Mouse (Mus musculus): ENCODE data around the gene Raly. TPM values are rescaled to one million over a fixed set of nuclear protein-coding genes. Genes with fewer than 3 reads are reported as not detected.
A peak's percentile ranks its signal among the peaks of the same experiment; 100 is the strongest.
"Not testable (repeated sequence)": the region's sequence is repeated elsewhere in the genome, so short reads cannot be mapped to it uniquely, and the experiment has no call there.

Gene Raly
- polyA plus RNA-seq, 1 experiment from 2014 or later, result 12.1 TPM

DNA sequence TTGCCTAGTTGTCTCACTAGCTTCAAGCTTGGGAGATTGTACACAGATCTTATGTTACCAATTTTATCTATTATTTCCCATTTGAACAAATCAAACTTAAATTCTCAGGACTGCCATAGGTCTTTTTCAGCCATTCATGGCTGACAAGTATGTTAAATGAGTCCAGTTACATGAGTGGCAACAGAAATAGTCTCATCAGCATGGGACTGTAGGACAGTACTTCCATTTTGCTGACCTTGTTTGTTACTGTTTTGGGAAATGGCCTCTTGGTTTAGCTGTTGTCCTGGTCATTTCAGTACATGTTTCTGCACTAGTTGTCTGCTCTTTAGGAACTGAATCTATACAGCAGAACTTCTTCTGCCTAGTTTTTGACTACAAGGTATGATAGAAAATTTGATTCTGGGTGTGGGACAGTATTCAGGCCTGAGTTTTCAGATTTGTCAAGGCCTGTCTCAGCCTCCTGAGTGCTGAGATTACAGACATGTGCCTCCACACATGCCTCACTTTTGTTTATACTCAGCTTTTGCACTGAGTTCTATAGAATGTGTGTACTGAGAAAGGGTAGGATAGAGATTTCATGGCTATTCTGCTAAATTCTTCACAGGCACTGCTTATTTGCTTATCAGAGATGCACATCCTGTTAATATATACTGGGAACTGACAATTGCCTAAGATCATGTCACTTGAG is 79.2 kb downstream of the Raly start:
- DNase-seq (no peak), ATAC-seq (no peak)
- Histone ChIP-seq H3K27me3 (ENCODE audit: insufficient read depth, low read length) (no peaks in the 10 kb centered on the region), H3K27ac (ENCODE audit: low read depth) (no peak overlapping the region), H3K36me3 (replicated peaks; ENCODE audit: insufficient read depth, low read length) (peaks cover 85% of the 10 kb centered on the region), H3K4me1 (ENCODE audit: insufficient read depth) (no peaks in the 10 kb centered on the region), H3K4me3 (ENCODE audit: low read depth, low read length) (no peak overlapping the region), H3K9me3 (ENCODE audit: low read length) (no peaks in the 10 kb centered on the region), H3K4me2 (ENCODE audit: low read depth, low read length) (no peak overlapping the region), H3K9ac (replicated peaks) (no peak overlapping the region)
- TF ChIP-seq CTCF (IDR thresholded peaks at IDR 0.05; ENCODE audit: low read depth), result no peak
- TF ChIP-seq EP300 (IDR thresholded peaks at IDR 0.05; ENCODE audit: low read depth), result no peak

DNA sequence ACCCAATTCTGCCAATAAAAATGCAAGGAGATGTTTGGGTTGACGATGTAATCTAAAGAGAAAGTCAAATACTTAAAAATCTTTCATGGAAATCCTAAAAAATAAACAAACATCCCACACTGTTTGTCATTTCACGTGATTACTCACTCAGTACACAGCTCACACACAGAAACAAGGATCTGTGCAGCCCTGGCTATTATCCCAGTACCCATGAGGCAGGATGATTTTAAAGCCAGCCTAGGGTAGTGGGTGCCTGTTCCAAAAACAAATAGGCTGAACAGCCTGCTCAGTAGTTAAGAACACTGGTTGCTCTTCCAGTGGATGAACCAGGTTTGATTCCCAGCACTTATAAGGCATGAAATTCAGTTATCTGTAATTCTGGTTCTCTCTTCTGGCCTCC is 85.7 kb downstream of the Raly start:
- 68% methylated on average over 2 of the region's 2 CpGs for WGBS (ENCODE audit: insufficient replicate concordance)
- Histone ChIP-seq H3K9me3 (ENCODE audit: low read length) (no peaks in the 10 kb centered on the region), H3K4me2 (ENCODE audit: low read depth, low read length) (no peak overlapping the region), H3K9ac (replicated peaks) (no peak overlapping the region), H3K27me3 (ENCODE audit: insufficient read depth, low read length) (no peaks in the 10 kb centered on the region), H3K4me1 (ENCODE audit: insufficient read depth) (no peaks in the 10 kb centered on the region), H3K36me3 (replicated peaks; ENCODE audit: insufficient read depth, low read length) (peaks cover 63% of the 10 kb centered on the region), H3K4me3 (ENCODE audit: low read depth, low read length) (no peak overlapping the region), H3K27ac (ENCODE audit: low read depth) (no peak overlapping the region)
- DNase-seq, result no peak
- ATAC-seq, result 0 out of 2 replicates have a peak, but pooled peaks have one; percentile 27
- TF ChIP-seq EP300 (IDR thresholded peaks at IDR 0.05; ENCODE audit: low read depth) (no peak), CTCF (IDR thresholded peaks at IDR 0.05; ENCODE audit: low read depth) (no peak)

DNA sequence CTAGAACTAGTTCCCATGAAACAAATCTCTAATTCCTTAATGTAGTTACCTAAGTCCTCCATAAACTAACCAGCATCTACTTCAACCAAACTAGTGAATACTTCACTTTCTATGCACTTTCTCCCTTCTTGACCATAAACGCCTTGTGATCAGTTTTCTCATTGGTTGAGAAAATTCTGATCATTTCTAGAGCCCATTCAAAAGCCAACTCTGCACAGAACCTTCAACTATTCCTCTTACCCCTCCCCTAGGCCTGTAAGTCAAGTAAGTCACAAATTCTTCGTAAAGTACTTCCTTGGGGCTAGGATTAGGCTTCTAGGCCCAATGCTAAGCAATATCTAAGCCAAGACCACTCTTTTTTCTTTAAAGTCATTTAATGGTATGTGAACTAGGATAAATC is 100.7 kb downstream of the Raly start:
- Histone ChIP-seq H3K4me3 (ENCODE audit: low read depth, low read length) (peak overlapping the region; percentile 84), H3K9ac (replicated peaks) (peak overlapping the region; percentile 96), H3K27ac (ENCODE audit: low read depth) (peak overlapping the region; percentile 95), H3K9me3 (ENCODE audit: low read length) (no peaks in the 10 kb centered on the region), H3K27me3 (ENCODE audit: insufficient read depth, low read length) (no peaks in the 10 kb centered on the region), H3K4me1 (ENCODE audit: insufficient read depth) (peaks cover 15% of the 10 kb centered on the region), H3K4me2 (ENCODE audit: low read depth, low read length) (peak overlapping the region; percentile 86), H3K36me3 (replicated peaks; ENCODE audit: insufficient read depth, low read length) (peaks cover 15% of the 10 kb centered on the region)
- 2% methylated on average over 2 of the region's 2 CpGs for WGBS (ENCODE audit: insufficient replicate concordance)
- TF ChIP-seq CTCF (IDR thresholded peaks at IDR 0.05; ENCODE audit: low read depth) (no peak), EP300 (IDR thresholded peaks at IDR 0.05; ENCODE audit: low read depth) (no peak)
- ATAC-seq (no peak), DNase-seq (no peak)

DNA sequence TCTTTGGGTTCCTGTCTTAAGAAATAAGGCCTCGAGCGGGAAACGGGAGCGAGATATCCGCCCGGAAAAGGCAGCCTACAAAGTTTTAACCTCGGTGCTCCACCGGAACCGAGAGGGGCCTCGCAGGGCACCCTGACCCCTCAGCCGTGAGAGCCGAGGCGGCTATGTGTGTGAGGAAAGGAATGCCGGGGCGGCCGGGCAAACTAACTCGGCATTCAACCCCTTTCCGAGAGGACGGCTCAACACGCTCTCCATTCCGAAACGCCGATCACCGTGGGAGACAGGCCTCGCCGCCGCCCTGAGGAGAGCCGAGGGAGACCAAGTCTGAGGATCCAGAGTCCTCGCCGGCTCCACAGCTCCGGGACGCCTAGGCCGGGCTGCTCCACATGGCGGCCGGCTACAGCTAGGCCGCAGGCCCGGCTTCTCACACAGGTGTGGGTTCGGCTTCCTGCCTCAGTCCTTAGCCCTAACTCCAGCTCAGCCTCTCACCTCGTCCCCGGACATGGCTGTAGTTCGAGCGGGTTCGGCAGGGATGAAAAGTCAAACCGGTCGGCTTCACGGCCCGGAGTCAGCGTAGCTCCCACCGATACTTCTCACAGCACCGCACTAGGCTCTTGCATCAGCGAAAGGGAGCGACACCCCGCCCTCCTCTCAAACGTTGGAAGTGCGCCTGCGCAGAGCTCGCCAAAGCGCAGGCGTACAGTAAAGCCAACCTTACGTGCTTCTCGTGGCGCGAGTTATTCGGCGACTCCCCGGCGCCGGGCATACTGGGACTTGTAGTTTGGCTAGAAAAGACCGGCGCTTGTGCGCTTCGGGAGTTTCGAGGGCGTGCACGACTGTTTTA is 101.5 kb downstream of the Raly start, which contains the start of gene Eif2s2:
Gene Eif2s2 (minus strand): TSS at position 735 of the 844 bp plus-strand sequence.
- peaks cover 7% of the 10 kb centered on the region; the same call in 1 of the 2 replicates for H3K36me3 ChIP-seq (replicated peaks; ENCODE audit: insufficient read depth, low read length)
- H3K27ac ChIP-seq (ENCODE audit: low read depth), result peak within 1 kb of the TSS; percentile 95
- H3K27me3 ChIP-seq (ENCODE audit: insufficient read depth, low read length), result no peaks in the 10 kb centered on the region
- ATAC-seq, result peak; percentile 99
- WGBS (ENCODE audit: insufficient replicate concordance), result under 1% methylated on average over 75 of the region's 75 CpGs
- TF ChIP-seq CTCF (IDR thresholded peaks at IDR 0.05; ENCODE audit: low read depth) (0 out of 2 replicates have a peak, but pooled peaks have one; percentile 1), EP300 (IDR thresholded peaks at IDR 0.05; ENCODE audit: low read depth) (no peak)
- H3K4me1 ChIP-seq (ENCODE audit: insufficient read depth), result peaks cover 15% of the 10 kb centered on the region
- peak within 1 kb of the TSS; percentile 84 for H3K4me3 ChIP-seq (ENCODE audit: low read depth, low read length)
- DNase-seq, result peak; percentile 96
- H3K9me3 ChIP-seq (ENCODE audit: low read length), result no peaks in the 10 kb centered on the region
- H3K4me2 ChIP-seq (ENCODE audit: low read depth, low read length), result peak within 1 kb of the TSS; percentile 86
- peak within 1 kb of the TSS; percentile 96 for H3K9ac ChIP-seq (replicated peaks)

DNA sequence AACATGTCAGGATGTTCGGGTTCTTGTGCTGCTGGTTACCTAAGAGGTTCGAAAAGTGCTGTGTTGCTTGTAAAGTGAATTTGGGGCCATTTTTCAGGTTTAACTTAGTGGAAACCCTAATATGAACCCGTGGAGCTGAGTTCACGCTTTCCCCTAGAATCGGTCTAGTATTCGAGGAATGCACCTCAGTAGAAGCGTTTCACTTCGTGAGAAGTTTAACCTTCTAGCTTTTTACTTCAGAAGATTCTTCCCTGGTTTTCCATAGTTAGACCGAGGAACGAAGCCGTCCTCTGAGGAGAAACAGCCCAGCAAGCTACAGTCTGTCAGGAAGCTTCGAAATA is 102.1 kb downstream of the Raly start:
- DNase-seq, result no peak
- TF ChIP-seq EP300 (IDR thresholded peaks at IDR 0.05; ENCODE audit: low read depth) (no peak), CTCF (IDR thresholded peaks at IDR 0.05; ENCODE audit: low read depth) (no peak)
- Histone ChIP-seq H3K9ac (replicated peaks) (peak overlapping the region; percentile 61), H3K4me3 (ENCODE audit: low read depth, low read length) (peak overlapping the region; percentile 84), H3K27me3 (ENCODE audit: insufficient read depth, low read length) (no peaks in the 10 kb centered on the region), H3K9me3 (ENCODE audit: low read length) (no peaks in the 10 kb centered on the region), H3K4me1 (ENCODE audit: insufficient read depth) (peaks cover 15% of the 10 kb centered on the region), H3K36me3 (replicated peaks; ENCODE audit: insufficient read depth, low read length) (peaks cover 4% of the 10 kb centered on the region; the same call in 1 of the 2 replicates), H3K4me2 (ENCODE audit: low read depth, low read length) (peak overlapping the region; percentile 86), H3K27ac (ENCODE audit: low read depth) (no peak overlapping the region)
- ATAC-seq, result no peak; the same call in none of the 2 replicates
- 8% methylated on average over 12 of the region's 12 CpGs for WGBS (ENCODE audit: insufficient replicate concordance)

DNA sequence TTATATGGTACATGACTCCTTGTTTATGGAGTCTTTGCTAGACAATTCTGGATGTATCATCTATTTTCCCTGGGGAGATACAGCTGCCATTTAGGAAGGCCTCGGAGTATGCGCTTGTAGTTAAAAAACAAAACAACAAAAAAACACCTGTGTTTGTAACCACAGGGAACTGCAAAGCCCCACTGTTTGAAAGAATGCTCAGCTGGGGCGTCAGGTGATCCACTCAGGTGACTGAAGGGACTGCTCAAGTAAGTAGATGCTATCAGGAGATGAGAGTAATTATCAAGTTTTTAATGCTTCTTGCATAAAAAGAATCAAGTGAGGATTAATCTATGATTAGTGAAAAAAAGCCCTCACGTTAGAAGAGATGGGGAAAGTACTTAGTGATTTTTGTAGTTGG is 102.7 kb downstream of the Raly start:
- TF ChIP-seq CTCF (IDR thresholded peaks at IDR 0.05; ENCODE audit: low read depth) (no peak), EP300 (IDR thresholded peaks at IDR 0.05; ENCODE audit: low read depth) (no peak)
- no peak for ATAC-seq
- H3K27me3 ChIP-seq (ENCODE audit: insufficient read depth, low read length), result no peaks in the 10 kb centered on the region
- peaks cover 15% of the 10 kb centered on the region for H3K4me1 ChIP-seq (ENCODE audit: insufficient read depth)
- DNase-seq, result no peak
- H3K4me3 ChIP-seq (ENCODE audit: low read depth, low read length), result 0 out of 2 replicates have a peak overlapping the region, but pooled peaks have one; percentile 84
- H3K9me3 ChIP-seq (ENCODE audit: low read length), result no peaks in the 10 kb centered on the region
- H3K27ac ChIP-seq (ENCODE audit: low read depth), result no peak overlapping the region
- peak overlapping the region; percentile 86 for H3K4me2 ChIP-seq (ENCODE audit: low read depth, low read length)
- H3K36me3 ChIP-seq (replicated peaks; ENCODE audit: insufficient read depth, low read length), result no peaks in the 10 kb centered on the region
- H3K9ac ChIP-seq (replicated peaks), result no peak overlapping the region
- 74% methylated on average over 4 of the region's 4 CpGs for WGBS (ENCODE audit: insufficient replicate concordance)

DNA sequence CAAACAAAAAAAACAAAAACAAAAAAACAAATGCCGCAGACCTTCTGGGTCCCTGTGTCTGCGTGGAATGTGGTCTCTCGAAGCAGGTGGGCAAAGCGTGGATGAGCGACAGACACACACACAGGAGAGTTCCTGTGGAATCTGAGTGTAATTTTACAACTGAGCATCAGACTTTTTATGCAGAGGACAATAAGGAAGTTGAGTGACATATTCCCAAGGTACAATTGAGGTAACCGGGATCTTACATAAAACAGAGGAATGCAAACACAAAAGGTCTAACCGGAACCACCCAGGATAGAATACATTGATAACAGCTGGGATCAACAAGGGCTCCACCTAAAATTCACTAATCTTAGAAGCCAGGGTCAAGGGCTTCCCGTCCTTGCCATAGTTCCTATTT is 108.1 kb downstream of the Raly start:
- H3K36me3 ChIP-seq (replicated peaks; ENCODE audit: insufficient read depth, low read length); H3K9me3 ChIP-seq (ENCODE audit: low read length); H3K4me1 ChIP-seq (ENCODE audit: insufficient read depth); H3K4me2 ChIP-seq (ENCODE audit: low read depth, low read length); H3K9ac ChIP-seq (replicated peaks); H3K4me3 ChIP-seq (ENCODE audit: low read depth, low read length); DNase-seq; H3K27me3 ChIP-seq (ENCODE audit: insufficient read depth, low read length); H3K27ac ChIP-seq (ENCODE audit: low read depth); ATAC-seq: not testable (repeated sequence)
- WGBS (ENCODE audit: insufficient replicate concordance), result 73% methylated on average over 8 of the region's 8 CpGs

DNA sequence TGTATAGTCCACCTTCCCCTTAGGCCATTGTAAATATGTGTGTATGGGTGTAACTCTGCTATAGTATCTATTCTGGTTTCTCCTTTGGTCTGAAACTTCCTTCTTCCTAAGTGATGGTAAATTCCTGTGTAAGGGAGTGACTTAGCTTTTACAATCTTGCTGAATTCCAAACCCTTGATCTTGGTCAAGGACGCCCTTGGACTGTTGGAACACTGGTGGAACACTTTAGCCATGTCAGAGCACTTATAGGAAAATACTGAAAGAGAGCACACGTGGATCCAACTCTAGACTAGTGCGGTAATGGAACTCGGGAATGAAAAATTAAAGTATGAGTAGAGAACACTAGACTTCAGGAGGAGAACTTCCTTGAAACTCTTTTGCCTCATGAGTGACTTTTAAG is 108.5 kb downstream of the Raly start:
- H3K4me2 ChIP-seq (ENCODE audit: low read depth, low read length); H3K9me3 ChIP-seq (ENCODE audit: low read length); ATAC-seq; H3K36me3 ChIP-seq (replicated peaks; ENCODE audit: insufficient read depth, low read length); H3K27ac ChIP-seq (ENCODE audit: low read depth); H3K4me1 ChIP-seq (ENCODE audit: insufficient read depth); H3K4me3 ChIP-seq (ENCODE audit: low read depth, low read length); DNase-seq; H3K9ac ChIP-seq (replicated peaks); H3K27me3 ChIP-seq (ENCODE audit: insufficient read depth, low read length): not testable (repeated sequence)
- 66% methylated on average over 4 of the region's 4 CpGs for whole genome bisulfite sequencing (ENCODE audit: insufficient replicate concordance)
